Mouse (Mus musculus) neutrophil, adult 5-6 weeks (primary cell): ENCODE measurements around the gene Phlda3. TPM values are rescaled to one million over a fixed set of nuclear protein-coding genes. Genes with fewer than 3 reads are reported as not detected.

Experiments
- ATAC-seq: fragments of 151-379, 151-347 bp; 2 replicates; pipeline ENCODE4 v1.8.0; 2017; ENCODE audit warnings: mild to moderate bottlenecking, moderate TSS enrichment; ENCODE audit not compliant: insufficient number of reproducible peaks, poor library complexity, low FRiP score, severe bottlenecking; ENCODE audit errors: extremely low read depth
- total RNA-seq: library from RNA; stranded (forward); fragments of 200-1000 nt; gene quantifications from 2 replicates; pipeline ENCODE4 v1.2.3, GENCODE M21; 2017

Gene Phlda3
- total RNA-seq, 1 experiment from 2014 or later: 0.47 TPM

DNA sequence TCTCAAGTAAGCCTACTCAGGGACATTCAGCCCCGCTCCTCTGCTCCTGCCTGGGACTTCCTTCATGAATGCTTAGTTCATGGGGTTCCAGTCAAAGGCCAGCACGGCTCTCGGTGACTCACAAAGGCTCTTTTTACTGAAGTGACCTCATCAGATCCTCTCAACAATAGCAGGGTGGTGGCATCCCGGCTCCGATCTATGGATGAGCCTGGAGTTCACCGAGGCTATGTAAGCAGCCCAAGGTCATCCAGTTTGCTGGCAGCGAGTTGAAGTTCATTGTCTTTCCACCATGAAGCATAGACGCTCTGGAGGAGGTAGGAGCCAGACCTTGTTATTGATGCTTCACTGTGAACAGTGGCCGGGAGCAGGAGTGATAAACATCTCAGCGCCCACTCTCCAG lies 16.9 kb downstream of the Phlda3 start:
- ATAC-seq: no peak

DNA sequence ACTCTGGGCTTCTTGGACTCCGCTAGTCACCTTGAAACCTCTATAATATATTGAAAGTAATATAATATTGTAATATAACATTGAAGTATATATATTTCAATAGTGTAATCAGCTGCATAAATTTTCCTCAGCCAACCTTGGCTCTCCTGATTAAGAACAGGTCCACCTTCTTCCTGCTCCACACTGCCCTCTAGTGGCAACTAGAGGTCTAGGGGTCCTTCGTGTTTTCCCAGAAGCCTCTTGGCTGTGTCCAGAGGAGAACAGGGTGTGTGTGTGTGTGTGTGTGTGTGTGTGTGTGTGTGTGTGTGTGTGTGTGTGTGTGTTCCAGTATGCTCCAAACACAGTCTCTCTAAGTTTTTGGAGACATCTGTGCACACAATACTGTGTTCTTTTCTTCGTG lies 21.9 kb downstream of the Phlda3 start:
- ATAC-seq: peak; percentile 59

DNA sequence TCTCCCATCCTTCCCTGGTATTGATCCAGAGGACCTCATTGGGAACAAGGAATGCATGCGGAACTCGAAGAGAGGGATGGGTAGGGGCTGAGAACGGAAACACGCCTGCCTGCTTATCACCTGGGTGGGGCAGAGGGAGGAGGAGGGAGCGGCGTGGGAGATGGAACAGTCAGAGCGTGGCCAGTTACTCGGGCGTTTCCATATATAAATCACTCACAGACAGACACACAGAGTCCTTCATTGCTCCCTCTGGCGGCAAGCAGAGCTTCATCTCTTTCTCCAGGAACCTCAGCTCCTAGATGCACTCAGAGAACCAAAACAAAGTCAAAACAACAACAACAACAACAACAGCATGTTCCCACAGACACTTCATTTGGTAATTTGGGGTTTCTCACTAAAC lies 22.8 kb downstream of the Phlda3 start:
- ATAC-seq: no peak

DNA sequence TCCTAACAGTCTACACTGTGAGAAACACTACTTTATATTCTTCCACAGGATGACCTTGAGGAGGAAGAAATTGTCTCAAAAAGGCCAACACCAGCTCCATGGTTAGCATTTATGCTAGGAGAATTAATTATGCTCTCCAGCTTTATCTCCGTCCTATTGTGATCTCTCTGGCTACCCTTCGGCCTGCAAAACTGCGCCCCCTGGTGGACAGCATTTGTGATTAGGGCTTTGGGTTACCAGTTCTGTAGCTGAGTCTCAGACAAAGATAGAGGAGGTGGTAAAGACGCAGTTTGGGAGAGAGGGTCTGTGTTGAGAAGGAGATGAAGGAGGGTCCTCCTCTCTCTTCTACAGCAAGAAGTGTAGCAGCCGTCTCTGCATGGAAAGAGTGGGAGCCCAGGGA lies 23.9 kb downstream of the Phlda3 start:
- ATAC-seq: peak; percentile 43; the same call in 1 of the 2 replicates

DNA sequence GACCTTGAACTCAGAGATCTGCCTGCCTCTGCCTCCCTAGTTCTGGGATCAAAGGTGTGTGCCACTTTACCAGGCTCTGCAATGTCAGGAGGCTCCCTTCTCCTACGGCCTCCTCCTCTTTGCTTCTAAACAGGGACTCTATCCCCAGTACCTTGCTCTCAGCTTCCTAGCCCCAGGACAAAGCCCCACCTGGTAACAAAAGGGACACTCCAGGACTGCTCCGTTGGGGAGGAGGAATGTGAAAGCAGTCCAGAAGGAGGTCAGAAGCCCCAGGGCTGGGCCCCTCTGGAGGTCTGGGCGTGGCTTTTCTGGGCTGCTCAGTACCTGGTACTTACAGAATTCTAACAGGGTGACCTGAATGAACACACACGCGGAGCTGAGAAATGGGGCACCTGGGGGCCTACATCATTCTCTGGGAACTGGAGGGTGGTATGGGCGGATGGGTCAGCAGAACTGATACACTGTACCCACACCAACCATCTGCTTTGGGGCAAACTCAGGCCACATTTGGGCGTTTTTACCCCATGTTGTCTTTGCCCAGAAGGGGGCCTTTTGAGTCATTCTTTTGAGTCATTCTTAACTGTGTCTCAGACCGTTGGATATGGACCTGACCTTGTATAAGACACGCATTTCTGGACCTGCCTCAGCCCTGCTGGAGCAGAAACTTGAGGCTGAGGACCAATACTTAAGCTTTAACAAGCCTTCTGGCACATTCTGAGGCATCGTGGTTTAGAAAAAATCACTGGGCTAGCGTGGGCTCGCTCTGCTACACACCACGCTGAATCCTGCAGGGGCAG lies 26.4 kb downstream of the Phlda3 start:
- no peak for ATAC-seq

DNA sequence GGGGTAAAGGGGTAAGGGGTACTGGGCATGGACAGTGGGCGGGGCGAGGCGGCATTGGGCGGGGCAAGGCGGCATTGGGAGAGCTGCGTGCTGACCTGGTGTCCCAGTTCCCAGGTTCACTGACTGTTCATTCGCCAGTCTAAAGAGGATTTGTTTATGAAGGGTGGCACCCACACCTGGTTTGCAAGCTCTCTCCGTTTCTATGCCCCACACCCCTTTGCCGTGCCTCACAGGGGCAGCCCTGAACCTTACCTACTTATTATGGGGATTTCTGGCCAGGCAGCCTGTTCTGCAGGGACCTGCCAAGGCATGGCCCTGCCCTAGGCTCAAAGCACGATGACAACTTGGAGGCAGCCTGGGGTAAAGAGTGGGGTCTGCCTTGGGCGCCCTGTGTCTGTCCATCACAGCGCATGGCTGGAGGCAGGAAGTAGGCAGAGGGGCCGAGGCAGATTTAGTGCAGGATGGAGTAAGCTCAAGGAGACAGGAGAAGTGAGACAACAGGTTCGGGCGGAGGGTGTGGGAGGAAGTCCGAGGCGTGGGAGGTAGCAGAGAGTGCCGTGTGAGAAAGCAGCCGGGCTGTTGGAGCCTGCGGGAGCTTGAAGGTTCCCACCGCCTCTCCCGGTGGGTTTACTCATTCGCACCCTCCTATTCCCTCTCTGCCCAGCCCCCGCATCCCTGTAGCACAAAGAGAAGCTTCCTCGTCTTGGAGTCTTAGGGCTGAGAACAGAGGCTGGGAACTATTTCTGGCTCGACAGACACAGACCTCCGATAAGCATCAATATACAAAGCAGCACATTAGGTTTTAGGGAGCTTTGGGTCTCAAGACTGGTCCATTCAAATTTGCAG lies 27.7 kb downstream of the Phlda3 start:
- ATAC-seq: peak; percentile 27; the same call in 1 of the 2 replicates

DNA sequence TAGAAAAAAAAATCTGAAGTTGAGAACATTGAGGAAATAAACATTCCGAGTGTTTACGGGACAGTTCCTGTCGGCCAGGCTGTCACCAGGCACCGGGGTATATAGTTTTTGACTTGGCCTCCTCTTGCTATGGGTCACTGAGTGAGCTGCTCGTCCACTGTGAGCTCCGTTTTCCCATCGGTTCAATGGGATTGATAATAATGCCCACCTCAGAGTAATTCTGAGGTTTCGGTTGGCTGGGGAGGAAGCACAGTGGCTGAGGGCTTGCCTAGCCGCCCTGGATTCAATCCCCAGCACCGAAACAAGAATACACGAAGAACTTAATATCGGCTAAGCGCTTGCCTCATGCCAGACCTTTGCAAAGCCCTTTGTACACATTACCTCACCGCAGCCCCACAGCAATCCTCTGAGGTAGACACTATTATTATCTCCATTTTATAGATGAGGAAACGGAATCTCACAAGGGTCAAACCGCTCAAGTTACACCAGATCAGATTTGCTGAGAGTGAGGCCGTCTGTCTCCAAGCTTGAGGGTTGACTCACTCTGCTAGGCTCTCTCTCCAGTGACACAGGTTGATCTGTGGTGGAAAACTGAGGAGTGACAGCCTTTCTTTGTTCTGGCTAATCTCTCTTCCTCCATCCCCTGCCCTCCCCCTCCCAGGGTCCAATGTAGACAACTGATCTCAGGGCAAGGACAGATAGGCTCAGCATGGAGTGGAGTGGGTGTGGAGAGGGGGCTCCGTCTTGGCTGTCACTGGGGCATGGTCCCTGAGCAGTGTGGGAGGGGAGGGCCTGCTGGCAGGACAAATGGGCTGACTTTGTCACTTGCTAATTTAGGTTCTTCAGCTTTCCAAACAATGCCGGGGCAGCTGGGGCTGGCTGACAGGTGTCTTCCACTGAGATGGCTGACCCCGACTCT lies 28.6 kb downstream of the Phlda3 start:
- no peak for ATAC-seq

DNA sequence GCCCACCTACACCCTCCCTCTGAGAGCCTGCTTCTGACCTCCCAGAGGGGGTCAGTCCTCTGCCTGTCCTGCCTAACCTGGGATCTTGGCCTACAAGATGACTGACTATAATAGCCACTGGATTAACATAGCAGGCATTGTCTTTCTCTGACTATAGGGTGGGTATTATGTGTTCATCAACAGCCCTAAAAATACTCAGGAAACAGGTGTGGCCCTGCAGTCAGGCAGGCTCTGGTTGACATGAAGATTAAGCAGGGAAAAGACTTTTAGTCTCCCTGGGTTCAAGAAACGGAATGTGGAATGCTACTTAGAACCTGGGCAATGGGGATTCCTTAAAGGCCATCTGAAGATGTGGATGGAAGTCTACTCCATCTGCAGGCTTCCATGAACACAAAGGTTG lies 32.6 kb downstream of the Phlda3 start:
- ATAC-seq: no peak

DNA sequence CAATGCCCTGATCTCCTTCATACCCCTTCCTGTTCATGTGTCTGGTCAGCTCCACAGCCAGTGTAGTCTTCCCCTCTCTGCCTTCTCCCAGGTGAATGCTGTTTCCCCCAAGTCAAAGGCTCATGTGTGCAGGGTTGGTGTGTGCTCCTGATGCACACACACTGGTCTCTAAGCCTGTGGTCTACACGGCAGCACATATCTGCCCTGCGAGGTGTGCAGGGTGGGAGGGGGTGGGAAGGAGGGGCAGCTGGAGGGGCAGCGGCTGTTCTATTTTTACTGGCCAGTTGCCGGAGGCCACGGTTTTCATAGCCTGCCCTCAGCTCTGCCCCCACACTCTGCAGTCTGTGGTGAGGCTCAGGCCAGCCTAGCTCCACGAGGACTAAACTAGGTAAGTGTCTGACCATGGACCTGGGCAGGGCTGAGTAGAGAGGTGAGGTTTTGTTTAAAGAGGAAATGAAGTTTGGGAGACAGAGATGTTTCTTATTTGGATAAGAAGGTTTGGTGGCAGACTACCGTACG lies 33.2 kb downstream of the Phlda3 start:
- no peak for ATAC-seq

DNA sequence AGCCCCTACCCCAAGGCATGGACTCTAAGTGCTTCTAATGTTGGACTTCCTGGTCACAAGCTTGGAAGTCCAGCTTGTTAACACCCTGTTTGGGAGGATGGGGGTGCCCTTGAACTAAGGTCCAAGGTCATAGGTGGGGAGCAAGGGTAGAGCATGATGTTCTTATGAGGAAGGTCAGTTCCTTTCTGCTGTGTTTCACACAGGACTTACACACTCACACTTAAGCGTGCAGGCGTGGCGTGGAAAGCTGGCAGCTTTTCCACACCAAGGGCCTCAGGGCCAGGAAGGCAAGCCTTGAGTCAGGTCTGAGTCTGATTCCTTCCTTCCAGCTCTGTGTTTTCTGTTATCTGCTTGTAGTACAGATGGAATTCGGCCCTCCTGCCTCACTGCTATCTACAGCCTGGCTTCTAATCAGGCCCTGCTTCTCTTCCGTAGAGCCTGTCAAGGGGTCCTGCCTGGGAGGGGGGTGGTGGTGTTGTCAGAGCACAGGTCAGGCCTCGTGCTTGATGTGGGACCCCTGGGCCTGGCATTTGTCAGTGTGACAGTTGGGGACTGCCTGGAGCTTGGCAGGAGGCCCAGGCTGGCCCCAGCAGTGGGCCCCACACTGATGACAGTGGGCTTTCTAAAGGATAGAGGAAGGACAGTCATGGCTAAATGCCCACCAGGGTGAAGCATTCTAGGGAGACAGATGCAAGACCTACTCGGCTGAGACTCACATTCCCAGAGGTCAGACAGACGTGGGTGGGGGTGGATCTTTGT lies 34.5 kb downstream of the Phlda3 start:
- no peak for ATAC-seq

DNA sequence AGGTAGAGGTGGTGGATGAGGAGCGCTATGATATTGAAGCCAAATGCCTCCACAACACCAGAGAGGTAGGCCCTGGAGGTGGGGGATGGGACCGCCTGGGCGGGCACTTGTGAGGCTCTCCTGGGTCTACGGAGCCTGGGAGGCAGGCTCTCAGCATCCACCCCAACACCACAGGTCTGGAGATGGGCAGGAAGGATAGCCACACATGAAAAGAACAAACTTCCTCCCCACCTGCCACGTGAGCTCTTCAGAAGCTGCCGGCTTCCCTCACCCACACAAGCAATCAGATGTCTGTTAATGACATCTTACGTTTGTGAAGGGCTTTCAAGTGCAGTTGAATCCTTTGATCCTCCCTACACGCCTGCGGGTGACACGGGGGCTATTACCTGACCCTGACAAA lies 41.6 kb downstream of the Phlda3 start:
- peak; percentile 3; the same call in 1 of the 2 replicates for ATAC-seq

DNA sequence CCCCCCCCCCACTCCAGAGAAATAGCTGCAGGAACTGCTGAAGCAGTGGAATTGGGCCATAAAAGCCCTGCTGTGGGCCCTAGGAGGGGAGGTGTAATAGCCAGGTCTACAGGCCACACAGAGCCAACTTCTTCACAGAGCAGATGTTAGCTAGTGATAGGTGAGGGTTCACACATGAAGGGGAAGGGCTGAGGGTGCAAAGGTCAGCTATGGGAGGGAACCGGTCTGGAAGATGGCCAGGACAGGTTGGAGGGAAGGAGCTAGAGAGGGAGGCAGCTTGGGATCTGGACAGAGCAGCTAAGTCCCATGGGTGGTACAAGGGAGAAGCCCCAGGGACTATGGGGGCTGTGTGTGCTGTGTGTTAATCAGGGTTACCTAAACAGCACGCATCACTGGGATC lies 44.3 kb downstream of the Phlda3 start:
- ATAC-seq: no peak

DNA sequence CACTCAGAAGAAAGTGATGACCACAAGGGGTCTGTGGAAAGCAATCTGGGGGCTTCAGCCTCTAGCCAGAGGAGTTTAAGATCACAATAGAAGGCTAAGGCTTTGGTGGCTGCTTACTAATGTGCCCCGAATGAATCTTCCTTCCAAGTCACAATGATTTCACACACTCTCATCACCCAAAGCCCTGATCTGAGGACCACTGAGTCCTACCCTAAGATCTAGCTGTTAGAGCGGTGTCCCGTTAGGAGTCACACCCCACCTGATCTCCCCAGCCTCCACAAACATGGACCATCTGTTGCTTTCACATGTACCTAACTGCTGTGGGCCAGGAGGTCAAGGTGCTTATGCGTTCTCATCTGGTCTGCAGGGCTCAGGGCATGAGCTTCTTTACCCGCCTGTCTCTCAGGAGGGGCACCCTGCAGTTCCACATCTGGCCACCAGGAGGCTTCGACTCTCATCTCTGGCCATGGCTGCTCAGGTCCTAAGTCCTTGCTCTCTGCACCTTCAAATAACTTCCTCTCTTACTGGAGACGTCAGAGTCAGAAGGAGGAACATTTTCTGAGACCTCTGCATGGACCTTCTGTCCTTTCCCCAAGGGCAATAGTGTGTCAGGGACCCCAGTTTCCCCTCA lies 45.2 kb downstream of the Phlda3 start:
- peak; percentile 51 for ATAC-seq

DNA sequence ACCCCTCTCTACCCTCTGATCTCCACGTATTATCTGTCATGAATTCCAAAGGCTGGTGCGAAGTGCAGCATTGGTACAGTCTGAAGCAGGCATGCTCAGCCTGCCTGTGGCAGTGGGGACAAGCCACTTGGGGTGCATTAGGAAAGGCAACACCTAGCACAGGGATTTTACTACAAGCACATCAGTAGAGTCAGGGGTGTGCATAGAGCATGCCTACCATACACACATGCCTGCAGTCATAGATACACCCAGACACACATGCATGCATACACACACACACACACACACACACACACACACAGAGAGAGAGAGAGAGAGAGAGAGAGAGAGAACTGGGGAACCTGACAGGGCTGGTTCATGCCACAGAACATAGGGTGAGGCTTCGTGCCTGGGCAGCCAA lies 46.3 kb downstream of the Phlda3 start:
- ATAC-seq: no peak

DNA sequence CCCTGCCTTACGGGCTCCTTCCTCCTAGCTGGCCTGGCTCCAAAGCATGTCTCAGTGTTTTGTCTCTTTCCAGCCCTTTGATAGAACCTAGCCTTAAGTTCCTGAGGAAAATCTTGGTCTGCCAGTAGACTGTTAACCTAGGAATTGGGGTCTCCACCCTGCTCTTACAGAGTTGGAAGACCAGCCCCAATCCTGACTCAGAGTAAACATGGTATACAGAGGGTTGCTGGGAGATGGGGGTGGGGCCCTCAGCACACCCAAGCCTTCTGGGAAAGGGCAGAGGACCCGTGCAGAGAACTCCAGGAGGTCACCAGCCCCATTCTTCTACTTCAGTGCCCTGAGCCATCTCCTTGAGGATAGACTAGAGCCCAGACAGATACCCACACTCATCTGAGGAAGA lies 46.7 kb downstream of the Phlda3 start:
- no peak for ATAC-seq

DNA sequence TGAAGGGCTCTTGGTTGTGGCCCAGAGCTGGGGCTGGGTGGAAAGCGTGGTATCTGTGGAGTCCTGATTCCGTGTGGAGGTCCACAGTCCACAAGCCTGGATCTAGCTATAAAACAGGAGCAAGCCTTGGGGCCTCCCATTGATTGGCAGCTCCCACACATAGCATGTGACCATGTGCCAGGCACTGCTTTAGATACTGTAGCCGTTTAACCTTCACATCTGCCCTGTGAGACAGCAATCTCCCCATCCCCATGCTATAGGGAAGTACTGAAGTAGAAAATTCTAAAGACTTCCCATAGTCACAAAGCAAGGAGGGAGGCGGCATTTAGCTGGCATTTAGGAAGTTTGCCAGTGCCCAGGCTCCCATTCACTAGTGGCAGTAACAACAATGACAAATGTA lies 47.2 kb downstream of the Phlda3 start:
- no peak for ATAC-seq

DNA sequence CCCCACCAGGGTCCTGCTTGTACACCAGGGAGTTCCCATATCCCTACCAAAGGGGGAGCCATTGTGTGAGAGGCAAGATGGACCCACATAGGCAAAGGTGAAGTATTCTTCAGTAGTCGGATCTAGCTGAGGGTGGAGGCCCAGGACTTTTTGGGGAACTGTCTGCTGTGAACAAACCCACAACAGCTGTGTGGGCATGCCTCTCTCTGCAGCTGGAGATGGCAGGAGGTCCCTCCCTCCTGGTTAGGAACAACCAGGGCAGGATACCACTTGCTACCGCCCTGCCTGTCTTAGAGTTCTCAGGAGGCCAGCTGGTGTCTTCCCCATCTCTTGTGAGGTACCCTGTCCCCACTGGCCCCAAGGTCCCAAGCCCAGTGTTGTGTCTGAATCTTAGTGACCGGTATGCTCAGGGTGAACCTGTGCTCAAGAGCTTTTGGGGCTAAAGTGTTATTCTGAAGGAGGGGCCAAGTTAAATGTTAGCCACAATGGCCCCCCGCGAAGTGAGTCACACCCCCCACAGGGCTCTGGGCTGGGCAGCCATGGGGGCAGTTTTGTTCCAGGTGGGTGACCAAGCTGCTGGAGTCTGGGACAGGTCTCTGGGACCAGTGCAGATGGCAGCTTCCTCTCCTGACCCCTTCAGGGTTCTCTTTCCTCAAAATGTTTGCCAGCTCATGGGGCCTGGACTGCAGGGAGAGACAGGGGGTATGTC lies 47.9 kb downstream of the Phlda3 start:
- ATAC-seq: no peak
